Mouse (Mus musculus) ovary, postnatal 10 days (tissue): ENCODE measurements around the gene Plekha5.
"Not testable (repeated sequence)": the region's sequence is repeated elsewhere in the genome, so short reads cannot be mapped to it uniquely, and the experiment has no call there.

Experiments used
- DNase-seq: peaks from one replicate; pipeline ENCODE4 v3.0.0; 2022; ENCODE audit warnings: low spot score

The Plekha5 gene

GRCm38 (mm10) chr6:140532858-140533257 is 109.0 kb downstream of the Plekha5 start:
- DNase-seq, result not testable (repeated sequence)

- DNase-seq, result no peak
Measured at GRCm38 (mm10) chr6:140533606-140534005, 109.8 kb downstream of the Plekha5 start.

- DNase-seq, result no peak
Measured at GRCm38 (mm10) chr6:140535504-140535903, 111.7 kb downstream of the Plekha5 start.

GRCm38 (mm10) chr6:140541919-140542318 is 118.1 kb downstream of the Plekha5 start:
- no peak for DNase-seq

GRCm38 (mm10) chr6:140543005-140543794 is 119.3 kb downstream of the Plekha5 start:
- no peak for DNase-seq

GRCm38 (mm10) chr6:140546095-140546494 is 122.2 kb downstream of the Plekha5 start:
- DNase-seq, result no peak

GRCm38 (mm10) chr6:140546648-140547201 is 122.9 kb downstream of the Plekha5 start:
- DNase-seq, result no peak

GRCm38 (mm10) chr6:140547203-140547944 is 123.5 kb downstream of the Plekha5 start:
- no peak for DNase-seq

- DNase-seq, result no peak
Measured at GRCm38 (mm10) chr6:140548082-140548769, 124.4 kb downstream of the Plekha5 start.

- no peak for DNase-seq
Measured at GRCm38 (mm10) chr6:140550741-140551140, 126.9 kb downstream of the Plekha5 start.

GRCm38 (mm10) chr6:140554261-140554660 is 130.4 kb downstream of the Plekha5 start:
- DNase-seq, result no peak

- no peak for DNase-seq
Measured at GRCm38 (mm10) chr6:140559411-140559810, 135.6 kb downstream of the Plekha5 start.

- no peak for DNase-seq
Measured at GRCm38 (mm10) chr6:140561151-140561916, 137.5 kb downstream of the Plekha5 start.

GRCm38 (mm10) chr6:140561917-140562590 is 138.2 kb downstream of the Plekha5 start:
- DNase-seq, result no peak

- DNase-seq, result no peak
Measured at GRCm38 (mm10) chr6:140567199-140567598, 143.3 kb downstream of the Plekha5 start.

GRCm38 (mm10) chr6:140567897-140568296 is 144.0 kb downstream of the Plekha5 start:
- no peak for DNase-seq

- no peak for DNase-seq
Measured at GRCm38 (mm10) chr6:140570152-140570551, 146.3 kb downstream of the Plekha5 start.

- no peak for DNase-seq
Measured at GRCm38 (mm10) chr6:140574943-140575342, 151.1 kb downstream of the Plekha5 start.

- no peak for DNase-seq
Measured at GRCm38 (mm10) chr6:140576133-140576532, 152.3 kb downstream of the Plekha5 start.

- peak; percentile 3 for DNase-seq
Measured at GRCm38 (mm10) chr6:140576961-140577821, 153.3 kb downstream of the Plekha5 start.
